Mouse (Mus musculus): ENCODE data around the gene Pcare. TPM values are rescaled to one million over a fixed set of nuclear protein-coding genes. Genes with fewer than 3 reads are reported as not detected.

The Pcare gene
- total and polyA plus RNA-seq, 3 experiments, result not detected

DNA sequence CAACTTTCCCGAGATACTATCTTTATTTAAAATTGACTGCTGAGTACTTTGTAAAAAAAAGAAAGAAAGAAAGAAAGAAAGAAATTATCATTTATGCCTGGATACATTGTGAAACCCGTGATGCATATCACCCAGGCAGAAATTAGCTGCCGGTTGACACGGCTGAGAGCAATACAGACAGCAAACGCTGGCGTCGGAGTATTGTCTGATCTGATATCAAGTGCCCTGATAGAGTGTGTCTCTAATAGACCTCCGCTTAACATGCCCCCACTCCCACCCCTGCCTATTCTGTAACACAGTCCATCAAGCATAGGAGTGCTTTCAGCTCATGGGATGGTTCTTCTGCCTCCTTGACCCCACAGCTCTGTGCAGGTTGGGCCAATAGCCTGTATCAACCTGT lies 5.1 kb downstream of the Pcare start:
- H3K9ac ChIP-seq (ENCODE audit: control insufficient read depth, low read depth, low read length, poor library complexity, severe bottlenecking), result no peak overlapping the region
- H3K36me3 ChIP-seq (ENCODE audit: control insufficient read depth in 1 of 2, insufficient read depth in 2 of 2, low read length in 2 of 2), result no peaks in the 10 kb centered on the region
- no peaks in the 10 kb centered on the region for H3K4me1 ChIP-seq (ENCODE audit: control insufficient read depth in 1 of 2, insufficient read depth in 2 of 2, low read length in 2 of 2)
- no peak overlapping the region for H3K4me3 ChIP-seq (ENCODE audit: control insufficient read depth in 1 of 2, insufficient read depth in 1 of 2, low read depth in 2 of 2, low read length in 2 of 2)
- no peaks in the 10 kb centered on the region for H3K9me3 ChIP-seq (replicated peaks; ENCODE audit: insufficient read depth, low read length)
- DNase-seq (ENCODE audit: low read depth, low spot score), result no peak
- TF ChIP-seq E2F4 (IDR thresholded peaks at IDR 0.05; ENCODE audit: borderline replicate concordance, low read depth, low read length) (no peak), TCF12 (IDR thresholded peaks at IDR 0.05; ENCODE audit: low read depth, low read length) (no peak), MAX (IDR thresholded peaks at IDR 0.05; ENCODE audit: low read length) (no peak), ETS1 (IDR thresholded peaks at IDR 0.05; ENCODE audit: low read depth, low read length) (no peak), TAL1 (IDR thresholded peaks at IDR 0.05; ENCODE audit: low read length) (no peak), SIN3A (IDR thresholded peaks at IDR 0.05; ENCODE audit: low read length) (no peak), ELF1 (IDR thresholded peaks at IDR 0.05; ENCODE audit: low read depth, low read length) (no peak), CHD2 (IDR thresholded peaks at IDR 0.05; ENCODE audit: low read length) (no peak), UBTF (IDR thresholded peaks at IDR 0.05; ENCODE audit: borderline replicate concordance, insufficient read depth, low read depth, low read length) (no peak), USF2 (IDR thresholded peaks at IDR 0.05; ENCODE audit: borderline replicate concordance in 1 of 2, insufficient read depth in 1 of 2, low read depth in 1 of 2, low read length in 2 of 2) (no peak), HCFC1 (IDR thresholded peaks at IDR 0.05; ENCODE audit: low read depth, low read length) (no peak), MAZ (IDR thresholded peaks at IDR 0.05; ENCODE audit: low read depth, low read length) (no peak)
- no peaks in the 10 kb centered on the region for H3K79me2 ChIP-seq (ENCODE audit: control insufficient read depth, insufficient read depth, low read length, poor library complexity)
- no peaks in the 10 kb centered on the region; a peak in 1 of 4 replicates for H3K27me3 ChIP-seq (ENCODE audit: control insufficient read depth in 1 of 2, insufficient read depth in 2 of 2, low read length in 2 of 2)
- no peak overlapping the region for H3K27ac ChIP-seq (ENCODE audit: control insufficient read depth, low read depth, low read length)

- Histone ChIP-seq H3K27ac (ENCODE audit: control insufficient read depth, low read depth, low read length) (no peak overlapping the region), H3K27me3 (ENCODE audit: control insufficient read depth in 1 of 2, insufficient read depth in 2 of 2, low read length in 2 of 2) (no peaks in the 10 kb centered on the region; a peak in 1 of 4 replicates), H3K79me2 (ENCODE audit: control insufficient read depth, insufficient read depth, low read length, poor library complexity) (no peaks in the 10 kb centered on the region), H3K9ac (ENCODE audit: control insufficient read depth, low read depth, low read length, poor library complexity, severe bottlenecking) (no peak overlapping the region), H3K4me1 (ENCODE audit: control insufficient read depth in 1 of 2, insufficient read depth in 2 of 2, low read length in 2 of 2) (no peaks in the 10 kb centered on the region), H3K9me3 (replicated peaks; ENCODE audit: insufficient read depth, low read length) (no peaks in the 10 kb centered on the region), H3K36me3 (ENCODE audit: control insufficient read depth in 1 of 2, insufficient read depth in 2 of 2, low read length in 2 of 2) (no peaks in the 10 kb centered on the region), H3K4me3 (ENCODE audit: control insufficient read depth in 1 of 2, insufficient read depth in 1 of 2, low read depth in 2 of 2, low read length in 2 of 2) (no peak overlapping the region)
- no peak for DNase-seq (ENCODE audit: low read depth, low spot score)
- no peak for TF ChIP-seq ZC3H11A (IDR thresholded peaks at IDR 0.05; ENCODE audit: low read depth, low read length)
- TF ChIP-seq MYB (IDR thresholded peaks at IDR 0.05; ENCODE audit: low read depth, low read length), result no peak
- TF ChIP-seq ETS1 (IDR thresholded peaks at IDR 0.05; ENCODE audit: low read depth, low read length), result no peak
- TF ChIP-seq MEF2A (IDR thresholded peaks at IDR 0.05; ENCODE audit: extremely low read depth, insufficient replicate concordance, low read depth, low read length, poor library complexity, severe bottlenecking), result no peak
- TF ChIP-seq MAFK (IDR thresholded peaks at IDR 0.05; ENCODE audit: borderline replicate concordance, low read depth, low read length), result no peak
- TF ChIP-seq NRF1 (IDR thresholded peaks at IDR 0.05; ENCODE audit: insufficient read depth, low read depth, low read length, poor library complexity, severe bottlenecking), result no peak
- no peak for TF ChIP-seq EP300 (IDR thresholded peaks at IDR 0.05; ENCODE audit: low read depth in 1 of 2, low read length in 2 of 2)
- TF ChIP-seq POLR2A (IDR thresholded peaks at IDR 0.05; ENCODE audit: control insufficient read depth in 1 of 2, insufficient read depth in 1 of 2, low read depth in 1 of 2, low read length in 2 of 2, poor library complexity in 1 of 2), result no peak
Observed at GRCm38 (mm10) chr17:71746114-71746513, 6.6 kb downstream of the Pcare start.
